ENCODE assay signal across 1 mouse cellular context in genomic region chr8:116947589-116947988, GRCm38 (mm10).
TF ChIP-seq lines count a peak whose summit lies in the region.

No protein-coding gene starts in this region.

TF ChIP-seq in MEL, 35 proteins besides CTCF, POLR2A, EP300 and RAD21 (continued from another document):
- TF ChIP-seq HCFC1 (IDR thresholded peaks at IDR 0.05; ENCODE audit: low read depth, low read length): 0 out of 2 replicates have a peak, but pooled peaks have one; percentile 23
- TF ChIP-seq BHLHE40 (IDR thresholded peaks at IDR 0.05; ENCODE audit: borderline replicate concordance, low read depth, low read length): no peak
- TF ChIP-seq GATA1 (IDR thresholded peaks at IDR 0.05; ENCODE audit: low read depth, low read length): peak; percentile 74
TF ChIP-seq in MEL: peak in this region for 9.
